Mouse (Mus musculus) gonadal fat pad, adult 2 months (tissue): ENCODE data around the gene Trak1. TPM values are rescaled to one million over a fixed set of nuclear protein-coding genes. Genes with fewer than 3 reads are reported as not detected.

Experiments used
- DNase-seq: peaks from one replicate; pipeline ENCODE4 v3.0.0-alpha.2; 2012; ENCODE audit warnings: low read depth
- polyA plus RNA-seq: library from polyadenylated mRNA; depleted of rRNA; stranded (reverse); fragments of >200 nt; gene quantifications from 2 replicates; pipeline ENCODE4 v1.2.3, GENCODE M21; 2012

Gene Trak1
- polyA plus RNA-seq, 1 experiment = 96.9 TPM

DNA sequence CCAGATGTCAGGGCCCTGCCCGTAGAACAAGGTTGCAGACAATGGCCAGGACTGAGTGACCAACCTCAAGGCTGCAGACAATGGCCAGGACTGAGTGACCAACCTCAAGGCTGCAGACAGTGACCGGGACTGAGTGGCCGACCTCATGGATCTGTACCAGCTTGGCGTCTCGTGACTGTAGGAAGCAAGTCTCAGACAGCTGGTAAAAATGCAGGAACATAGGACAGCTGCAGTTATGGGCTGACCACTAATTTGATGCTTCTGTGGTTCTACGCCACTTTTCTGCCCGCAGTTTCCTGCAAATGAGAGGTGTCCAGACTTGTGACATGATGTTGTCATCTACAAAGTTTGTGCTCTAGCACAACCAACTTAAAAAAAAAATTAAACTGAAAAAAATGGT, 4.1 kb upstream of the Trak1 start:
- DNase-seq = no peak

DNA sequence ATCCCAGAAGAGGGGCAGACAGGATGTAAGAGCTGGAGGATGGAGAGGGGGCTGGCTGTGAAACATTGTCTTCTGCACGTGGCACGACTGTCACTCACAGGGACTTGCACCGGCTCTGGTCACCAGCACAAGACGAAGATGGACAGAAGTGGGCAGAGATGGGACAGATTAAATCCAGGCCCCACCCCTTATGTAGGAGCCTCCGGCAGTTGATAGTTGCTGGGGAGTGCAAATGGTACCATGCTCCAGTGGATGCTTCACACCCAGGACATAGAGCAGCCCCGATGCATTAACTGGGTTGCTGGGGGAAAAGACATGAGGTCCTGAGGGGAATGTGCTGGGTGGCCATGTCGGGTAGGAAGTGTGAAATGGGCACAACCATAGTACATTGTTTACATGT, 2.1 kb upstream of the Trak1 start:
- DNase-seq = no peak

DNA sequence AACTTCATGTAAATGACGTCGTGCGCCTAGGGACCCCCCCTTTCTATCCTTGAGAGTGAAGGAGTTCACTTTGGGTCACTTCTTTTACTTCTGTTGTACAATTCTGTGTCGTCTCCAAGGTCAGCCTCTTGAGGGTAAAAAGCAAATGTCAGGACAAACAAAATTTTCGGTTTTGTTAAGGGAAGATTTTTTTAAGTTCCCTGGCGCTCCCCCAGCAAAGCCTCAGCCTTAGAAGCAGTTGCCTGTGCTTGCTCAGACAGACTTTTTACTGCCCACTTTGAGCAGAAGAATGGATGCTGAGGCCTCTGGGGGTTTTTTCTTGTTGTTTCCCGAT, 730 bp downstream of the Trak1 start:
- DNase-seq = no peak

DNA sequence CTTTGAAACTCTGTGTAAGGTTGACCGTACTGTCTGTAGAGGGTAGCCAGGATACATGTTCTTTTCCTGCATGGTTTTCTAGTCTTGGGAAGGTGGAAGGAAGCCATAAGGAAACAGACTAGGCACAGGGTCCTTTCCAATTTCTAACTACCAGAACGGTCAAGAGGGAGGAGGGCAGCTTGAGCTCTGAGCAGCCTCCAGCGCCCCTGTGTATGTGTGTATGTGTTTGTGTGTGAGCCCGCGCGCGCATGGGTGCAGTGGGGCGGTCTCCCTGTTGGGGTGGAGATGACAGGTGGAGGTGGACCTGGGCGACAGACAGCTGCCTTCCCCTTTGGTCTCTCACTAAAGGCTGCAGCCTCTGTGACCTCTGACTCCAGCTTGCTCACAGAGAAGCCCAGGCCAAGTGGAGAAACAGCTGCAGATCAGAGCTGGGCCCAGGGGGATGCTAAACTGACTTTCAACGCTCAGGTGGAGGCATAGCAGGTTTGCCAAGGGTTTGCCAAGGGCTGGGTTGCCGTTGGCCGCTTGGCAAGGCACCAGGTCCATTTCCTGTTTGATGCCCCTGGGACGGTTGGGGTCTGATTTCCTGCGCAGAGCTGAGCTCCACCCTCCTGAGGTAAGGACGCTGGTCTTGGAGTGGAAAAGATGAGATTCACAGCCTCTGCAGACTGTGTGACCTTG, 1.2 kb downstream of the Trak1 start:
- no peak for DNase-seq

DNA sequence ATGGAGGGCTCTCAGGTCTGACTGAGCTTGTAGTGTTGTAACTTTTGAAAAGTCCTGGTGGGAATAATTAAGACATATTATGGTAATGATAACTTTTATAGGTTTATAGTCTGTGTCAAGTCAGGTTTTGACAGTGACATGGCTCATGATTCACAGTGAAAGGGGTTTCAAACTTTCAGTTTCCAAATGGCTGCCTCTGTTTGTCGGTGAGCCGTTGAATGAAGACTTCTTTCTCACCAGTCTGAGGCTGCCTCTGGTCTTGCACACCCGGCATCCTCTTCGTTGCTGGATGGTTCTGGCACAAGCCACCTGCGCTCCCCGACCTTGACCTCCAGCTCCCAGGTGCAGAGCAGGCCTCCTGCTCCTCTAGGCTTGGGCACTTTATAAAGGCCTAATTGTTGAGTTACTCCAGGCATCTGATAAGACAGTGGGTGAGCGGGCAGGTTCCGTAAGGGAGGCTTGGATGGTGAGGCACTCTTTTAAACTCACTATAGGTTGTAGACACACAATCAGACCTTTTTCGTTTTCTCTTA, 2.0 kb downstream of the Trak1 start:
- DNase-seq = no peak

DNA sequence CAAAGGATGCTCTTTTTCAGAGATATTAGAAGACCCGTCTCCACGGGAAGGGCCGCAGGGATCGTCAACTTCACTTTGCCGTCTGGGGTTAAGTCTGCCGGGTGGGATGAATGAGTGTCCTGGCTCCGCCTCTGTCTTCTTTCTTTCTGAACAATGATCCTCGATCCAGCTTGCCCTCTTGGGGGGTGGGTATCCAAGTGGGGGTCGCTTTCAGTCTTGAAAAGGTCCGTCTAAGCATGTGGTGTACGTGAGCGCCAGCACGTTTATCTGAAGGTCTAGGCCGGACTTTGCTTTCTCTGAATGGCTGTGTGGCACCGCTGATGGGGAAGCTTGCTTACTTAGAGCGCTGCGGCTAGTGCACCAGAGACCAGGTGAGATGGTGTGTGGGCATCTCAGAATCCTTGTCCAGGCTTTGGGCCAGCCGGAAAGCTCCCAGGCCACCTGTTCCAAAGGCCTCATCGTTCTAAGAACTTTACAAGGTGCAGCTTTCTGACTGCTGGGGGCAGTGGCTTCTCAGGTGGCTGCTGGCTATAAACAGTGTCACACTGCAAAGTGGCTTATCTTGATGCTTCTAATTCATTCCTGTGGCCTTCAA, 2.8 kb downstream of the Trak1 start:
- no peak for DNase-seq

DNA sequence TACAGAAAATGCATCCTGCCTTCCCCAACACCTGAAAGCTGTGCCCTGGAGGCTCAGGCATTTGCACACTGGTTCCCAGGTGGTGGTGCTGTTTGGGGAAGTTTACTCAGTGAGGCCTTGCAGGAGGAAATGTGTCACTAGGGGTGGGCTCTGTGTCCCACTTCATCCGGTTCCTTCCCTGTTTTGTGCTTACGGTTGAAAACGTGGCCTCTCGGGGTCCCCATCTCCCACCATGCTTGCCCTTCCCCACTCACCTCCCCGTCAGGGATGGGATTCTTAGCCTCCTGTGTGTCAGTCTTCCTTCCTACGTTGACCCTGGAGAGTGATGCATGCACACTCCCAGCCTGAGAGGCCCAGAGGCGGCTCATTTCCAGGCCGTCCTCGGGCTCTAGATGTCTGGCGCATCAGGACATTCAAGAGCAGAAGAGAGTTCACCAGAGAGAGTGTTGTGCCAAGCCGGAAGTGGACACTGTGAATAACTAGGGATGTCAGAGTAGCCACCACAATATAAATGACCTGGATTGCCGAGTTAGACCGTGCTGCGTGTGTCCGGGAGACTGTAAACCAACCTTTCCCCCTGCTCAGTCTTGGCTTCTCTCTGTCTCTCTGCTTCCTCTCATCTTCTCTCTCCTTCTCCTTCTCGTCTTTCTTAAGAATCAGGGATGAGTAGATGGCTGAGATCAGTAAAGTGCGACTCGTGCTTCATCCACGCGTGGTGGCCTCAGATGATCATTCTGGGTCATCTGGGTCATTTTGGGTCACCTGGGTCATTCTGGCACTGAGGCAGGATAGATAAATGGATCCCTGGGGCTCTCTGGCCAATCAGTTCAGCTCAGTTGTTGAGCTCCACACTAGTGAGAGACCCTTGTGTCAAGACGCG, 4.0 kb downstream of the Trak1 start:
- DNase-seq = no peak

DNA sequence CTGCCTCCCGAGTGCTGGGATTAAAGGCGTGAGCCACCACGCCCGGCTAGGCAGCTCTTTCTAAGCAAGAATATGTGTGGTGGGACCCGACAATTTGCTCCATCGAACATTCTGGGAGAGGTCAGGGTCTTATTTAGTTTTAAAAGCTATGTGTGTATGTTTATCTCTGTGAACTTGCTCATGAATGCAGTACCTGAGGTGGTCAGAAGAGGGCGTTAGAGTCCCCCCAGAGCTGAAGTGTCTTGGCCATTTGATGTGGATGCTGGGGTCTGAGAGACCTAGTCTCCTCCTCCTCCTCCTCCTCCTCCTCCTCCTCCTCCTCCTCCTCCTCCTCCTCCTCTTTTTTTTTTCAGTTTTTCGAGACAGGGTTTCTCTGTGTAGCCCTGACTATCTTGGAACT, 5.2 kb downstream of the Trak1 start:
- DNase-seq = no peak

DNA sequence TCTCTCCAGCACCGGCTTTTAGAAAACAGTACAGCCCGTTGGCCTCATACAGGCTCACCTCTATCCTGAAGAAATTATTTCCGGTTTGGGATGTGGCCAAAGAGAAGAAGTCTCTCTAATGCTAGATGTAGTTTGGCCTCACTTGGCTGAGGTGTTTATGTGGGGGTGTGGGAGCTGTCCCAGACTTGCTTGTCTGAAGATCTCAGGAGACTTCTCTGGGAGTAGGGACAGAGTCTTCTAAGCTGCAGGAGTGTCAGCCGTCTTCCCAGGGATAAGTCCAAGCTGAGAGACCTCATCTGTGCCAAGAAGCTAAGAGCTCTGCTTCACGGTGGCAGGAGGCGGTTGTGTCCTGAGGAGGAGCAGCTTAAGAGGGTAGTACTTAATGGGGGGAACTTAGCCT, 5.8 kb downstream of the Trak1 start:
- DNase-seq = peak; percentile 93

DNA sequence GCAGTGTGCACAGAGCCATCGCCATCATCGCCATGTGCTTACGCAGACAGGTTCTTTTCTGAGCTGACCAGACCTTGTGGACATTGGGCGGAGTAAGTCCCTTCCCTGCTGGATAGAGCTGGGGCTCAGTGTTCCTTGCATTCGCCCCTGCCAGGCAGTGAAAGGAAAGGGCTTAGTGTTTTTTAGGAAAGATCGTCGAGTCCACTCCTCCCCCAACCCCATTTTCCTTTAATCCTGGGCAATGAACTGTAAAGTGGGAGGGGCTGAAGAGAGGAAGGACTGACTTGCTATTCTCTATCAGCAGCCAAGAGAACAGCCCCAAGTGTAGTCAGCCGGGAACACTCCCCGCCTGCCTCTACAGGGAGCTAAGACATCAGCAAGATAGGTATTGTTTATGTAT, 6.4 kb downstream of the Trak1 start:
- no peak for DNase-seq

DNA sequence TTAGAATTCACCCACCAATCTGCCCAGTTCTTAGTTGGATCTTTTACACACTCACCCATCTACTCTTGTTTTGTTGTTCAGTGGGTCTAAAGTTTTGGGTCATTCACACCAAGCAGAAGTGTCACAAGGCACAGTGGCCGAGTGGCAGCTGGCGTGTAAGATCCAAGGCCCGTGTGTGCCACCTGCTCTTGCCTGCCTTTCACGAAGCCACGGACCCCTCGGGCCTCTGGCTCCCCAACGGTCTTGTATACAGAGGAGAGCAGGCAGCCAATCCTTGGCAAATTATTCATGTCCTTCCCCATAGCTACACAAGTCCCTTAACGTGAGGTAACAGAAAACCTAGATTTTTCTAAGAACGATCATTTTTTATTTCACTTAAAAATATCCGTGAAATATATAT, 7.2 kb downstream of the Trak1 start:
- no peak for DNase-seq

DNA sequence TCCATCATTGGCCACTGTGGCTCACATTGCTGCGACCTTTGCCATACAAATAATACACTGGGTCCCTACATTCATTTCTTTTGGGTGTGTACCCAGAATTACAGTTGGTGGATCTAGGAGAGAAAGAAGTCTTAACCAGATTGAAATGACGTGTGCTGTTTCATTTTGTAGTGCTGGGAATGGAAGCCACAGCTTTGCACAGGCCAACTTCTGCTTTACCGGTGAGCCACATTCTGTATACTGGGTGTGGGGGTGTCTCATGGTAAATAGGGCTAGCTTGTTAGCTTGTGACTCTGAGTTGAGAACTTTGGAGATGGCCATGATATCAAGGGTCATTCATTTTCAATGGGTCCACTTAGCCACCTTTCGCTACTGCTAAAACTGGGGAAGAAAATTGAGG, 8.2 kb downstream of the Trak1 start:
- DNase-seq = no peak

DNA sequence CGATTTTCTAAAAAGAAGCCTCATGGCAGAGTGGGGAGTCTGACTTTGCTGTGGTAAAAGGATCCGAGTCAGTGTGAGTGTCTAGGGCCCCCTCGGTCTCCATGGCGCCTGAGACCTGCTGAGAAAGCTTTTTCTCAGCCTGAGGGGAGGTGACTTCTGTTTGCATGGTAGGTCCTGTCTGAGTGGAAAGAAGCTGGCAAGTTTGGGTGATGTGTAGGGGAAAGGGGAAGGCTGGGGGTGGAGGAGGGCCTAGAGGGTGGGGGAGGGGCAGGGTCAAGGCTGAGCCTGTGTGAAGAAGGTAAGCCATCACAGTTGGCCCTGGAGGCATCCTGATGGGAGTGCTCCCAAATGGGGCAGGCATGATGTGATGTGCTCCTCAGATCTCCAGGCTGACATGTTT, 12.0 kb downstream of the Trak1 start:
- no peak for DNase-seq

DNA sequence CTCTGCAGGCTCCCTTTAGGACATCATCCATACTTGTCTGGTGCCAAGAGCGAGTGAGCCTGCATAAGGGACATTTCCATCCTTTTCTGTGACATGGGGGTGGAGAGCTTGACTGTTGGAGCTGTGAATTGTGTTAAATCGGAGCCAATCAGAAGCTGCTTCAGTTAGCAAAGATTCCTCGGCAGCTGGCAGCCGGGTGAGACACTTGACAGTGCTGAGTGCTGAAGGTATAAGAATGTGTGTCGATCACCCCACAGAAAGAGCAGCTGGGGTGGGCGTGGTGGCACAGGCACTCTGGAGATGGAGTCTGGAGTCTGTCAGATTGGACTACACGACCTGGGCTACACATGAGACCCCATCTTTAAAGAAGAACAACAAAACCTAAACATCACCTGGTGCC, 13.2 kb downstream of the Trak1 start:
- DNase-seq = no peak

DNA sequence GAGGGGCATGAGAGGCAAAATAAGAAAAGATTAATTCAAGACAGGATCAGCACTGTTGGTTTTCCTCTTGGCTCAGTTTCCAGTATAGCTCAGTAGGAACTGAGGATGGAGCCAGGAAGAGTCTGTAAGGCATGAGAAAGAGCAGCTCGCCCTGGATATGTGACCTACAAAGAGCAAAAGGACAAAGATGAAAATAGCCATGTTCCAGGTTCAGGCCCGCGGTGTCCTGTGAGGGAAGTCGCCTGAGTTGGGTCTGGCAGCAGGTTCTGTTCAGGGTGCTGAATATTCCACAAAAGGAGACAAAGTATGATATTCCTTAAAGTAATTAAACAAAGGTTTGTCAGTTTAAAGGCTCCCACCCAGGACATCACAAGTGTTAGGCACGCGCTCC, 14.5 kb downstream of the Trak1 start:
- DNase-seq = no peak

DNA sequence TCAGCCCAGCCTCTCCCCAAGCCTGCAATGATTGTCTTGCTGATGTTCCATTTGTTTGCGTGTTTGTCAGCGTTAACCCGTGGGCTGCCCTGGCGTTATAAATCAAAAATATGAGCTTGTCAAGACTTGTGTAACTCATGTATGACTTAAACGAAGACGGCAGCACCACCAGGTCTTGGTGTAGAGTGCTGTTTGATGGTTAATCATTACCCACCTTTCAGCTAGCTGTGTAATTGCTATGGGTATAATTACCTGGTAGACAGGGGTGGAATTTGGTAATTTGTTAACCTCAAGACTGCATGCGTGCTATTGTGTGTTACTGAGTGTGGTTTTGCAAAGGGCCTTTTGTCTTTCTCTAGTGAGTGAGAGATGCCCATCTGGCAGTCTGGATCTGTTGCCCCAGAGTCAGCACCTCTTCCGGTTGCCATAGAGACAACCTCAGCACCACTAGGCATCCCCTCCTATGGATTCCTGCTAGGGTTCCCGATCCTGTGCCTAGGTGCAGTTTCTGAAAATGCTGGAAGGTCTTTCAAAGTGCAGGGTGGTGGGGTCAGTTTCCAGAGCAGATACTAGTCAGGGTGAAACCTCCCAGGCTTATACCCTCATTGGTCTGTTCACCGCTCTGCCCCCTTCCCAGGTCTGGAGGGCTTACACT, 15.1 kb downstream of the Trak1 start:
- no peak for DNase-seq

DNA sequence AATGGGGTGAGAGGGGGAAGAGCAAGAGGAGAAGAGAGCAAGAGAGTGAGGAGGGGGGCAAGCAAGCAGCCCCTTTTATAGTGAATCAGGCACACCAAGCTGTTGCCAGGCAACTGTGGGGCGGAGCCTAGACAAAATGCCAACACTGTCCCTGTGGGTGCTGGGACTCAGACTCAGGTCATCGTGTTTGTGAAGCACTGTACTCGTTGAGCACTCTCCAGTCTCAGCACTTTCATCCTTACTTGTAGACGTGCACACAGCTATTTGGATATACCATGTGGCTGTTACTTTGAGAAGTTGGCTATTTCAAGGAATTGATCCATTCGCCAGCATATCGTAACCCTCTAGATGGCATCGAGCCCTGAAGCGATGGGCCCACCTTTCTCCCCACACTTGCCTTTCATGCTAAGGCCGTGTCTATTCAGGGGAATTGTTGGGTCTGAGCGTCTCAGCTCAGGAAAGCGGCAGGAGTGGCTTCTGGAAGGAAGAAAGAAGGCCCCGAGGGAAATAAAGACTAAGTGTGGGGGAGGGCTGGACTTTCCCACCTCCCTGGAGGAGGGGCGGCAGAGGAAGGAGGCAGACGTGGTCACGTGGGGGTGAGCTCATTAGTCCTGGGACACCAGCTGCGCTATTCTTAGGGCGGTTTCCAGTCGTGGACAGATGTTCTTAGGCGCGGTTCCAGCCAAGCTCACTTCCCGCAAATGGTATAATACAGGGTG, 16.5 kb downstream of the Trak1 start:
- no peak for DNase-seq

DNA sequence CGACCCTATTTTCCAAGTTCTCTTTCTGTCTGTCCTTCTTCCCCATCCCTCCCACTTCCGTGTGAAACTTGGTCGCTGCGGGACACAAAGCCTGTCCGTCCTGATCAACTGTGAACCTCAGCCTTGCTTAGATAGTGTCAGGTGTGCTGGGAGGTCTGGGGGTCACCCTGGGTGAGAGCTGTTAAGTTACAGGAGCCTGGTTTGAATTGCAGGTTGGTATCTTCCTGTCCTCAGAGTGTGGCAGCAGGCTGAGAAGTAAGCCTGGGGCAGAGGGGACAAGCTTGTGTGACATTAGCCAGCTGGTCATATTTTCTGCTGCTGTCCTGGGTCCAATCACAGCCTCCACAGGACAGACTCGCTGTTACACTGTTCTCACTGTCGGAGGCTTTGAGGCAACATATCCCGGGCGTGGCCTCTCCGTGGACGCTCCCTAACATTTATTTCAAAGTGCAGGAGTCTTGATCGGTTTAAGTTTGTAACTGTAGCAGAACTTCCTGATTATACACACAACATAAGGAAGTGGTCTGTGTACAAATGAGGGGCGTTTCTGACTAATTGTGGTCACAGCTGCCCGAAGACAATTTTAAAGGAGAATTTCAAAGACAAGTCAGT, 17.3 kb downstream of the Trak1 start:
- no peak for DNase-seq

DNA sequence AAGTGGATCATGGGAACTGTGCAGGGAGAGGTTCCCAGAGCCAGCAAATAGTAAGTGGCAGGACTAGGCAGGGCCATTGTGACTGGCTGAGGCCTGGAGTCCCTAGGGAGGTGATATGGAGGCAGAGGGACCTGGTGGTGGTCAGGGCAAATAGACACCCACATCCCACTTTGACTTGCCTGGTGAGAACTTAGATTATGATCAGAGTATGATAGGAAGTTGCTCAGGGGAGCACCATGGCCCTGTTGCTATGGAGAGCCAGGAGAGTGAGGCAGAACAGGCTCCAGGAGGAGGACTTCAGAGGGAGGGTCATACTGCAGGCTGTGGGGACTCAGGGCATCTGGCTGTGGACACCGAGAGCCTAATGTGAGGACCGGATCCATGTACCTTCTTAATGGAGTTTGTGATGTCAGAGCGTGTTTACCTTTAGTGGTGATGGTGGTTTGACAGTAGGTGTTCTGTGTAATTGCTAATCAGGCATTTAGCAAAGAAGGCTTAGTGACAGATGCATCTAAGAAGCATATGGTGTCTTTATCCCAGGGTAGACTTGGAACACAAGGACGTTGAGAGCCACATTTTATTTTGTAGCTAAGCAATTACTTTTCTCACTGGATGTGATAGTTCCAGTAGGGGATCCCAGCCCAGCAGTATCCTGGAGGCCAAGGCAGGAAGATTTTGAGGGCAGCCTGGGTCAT, 18.7 kb downstream of the Trak1 start:
- no peak for DNase-seq

DNA sequence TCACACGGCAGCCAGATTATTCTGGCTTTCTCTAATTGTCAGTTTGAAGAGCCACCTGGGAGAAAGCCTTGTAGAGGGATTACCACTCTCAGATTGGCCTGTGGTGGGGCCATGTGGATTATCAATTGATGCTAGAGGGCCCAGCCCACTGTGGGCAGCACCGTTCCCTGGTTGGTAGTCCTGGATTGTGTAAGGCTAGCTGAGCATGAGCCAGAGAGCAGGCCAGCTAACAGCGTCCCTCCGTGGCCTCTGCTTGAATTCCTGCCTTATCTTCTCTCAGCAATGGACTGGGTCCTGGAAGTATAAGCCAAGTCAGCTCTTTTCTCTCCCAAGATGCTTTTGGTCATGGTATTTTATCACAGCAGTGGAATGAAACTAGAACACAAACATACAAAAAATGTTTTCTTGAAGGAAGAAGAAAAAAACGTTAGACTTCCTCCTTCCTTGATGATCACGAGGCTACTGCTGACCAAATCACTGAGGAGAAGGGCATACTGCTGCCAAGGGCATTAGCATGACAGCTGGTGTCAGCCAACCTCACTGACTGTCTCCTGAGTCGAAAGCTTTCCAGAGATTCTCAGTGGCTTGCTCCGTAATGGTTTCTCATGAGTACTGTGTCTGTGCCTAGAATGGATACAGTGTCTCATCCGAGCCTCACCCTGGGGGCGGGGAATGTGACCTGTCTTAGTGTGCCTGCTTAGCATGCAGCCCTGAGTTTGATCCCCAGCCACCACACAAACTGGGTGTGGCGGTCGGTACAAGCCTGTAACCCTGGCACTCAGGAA, 19.5 kb downstream of the Trak1 start:
- DNase-seq = no peak
